Mouse (Mus musculus): Measurements from ENCODE around the gene Mtfp1.

GRCm38 (mm10) chr11:4113970-4114369, 18.7 kb upstream of the Mtfp1 start:
- TF ChIP-seq POLR2A (IDR thresholded peaks at IDR 0.05; ENCODE audit: control insufficient read depth, extremely low read depth, insufficient read depth, low read length, poor library complexity) (no peak), CTCF (IDR thresholded peaks at IDR 0.05; ENCODE audit: borderline replicate concordance, control insufficient read depth, extremely low read depth, insufficient read depth, low read length, poor library complexity) (no peak)

All from thymus, adult 2 months (tissue).